Mouse (Mus musculus): ENCODE data around the gene Lrrc8d. TPM values are rescaled to one million over a fixed set of nuclear protein-coding genes. Genes with fewer than 3 reads are reported as not detected.

Gene Lrrc8d
- total RNA-seq, 2 experiments from 2014 or later = 8.6 to 9.8 TPM

GRCm38 (mm10) chr5:105755491-105755890 is 55.7 kb downstream of the Lrrc8d start:
- intact Hi-C loops (cut with DNase I) = no loop called here
- DNase-seq = no peak

GRCm38 (mm10) chr5:105757978-105758377 is 58.2 kb downstream of the Lrrc8d start:
- intact Hi-C loops (cut with DNase I) = no loop called here
- no peak for DNase-seq

GRCm38 (mm10) chr5:105758866-105759265 is 59.1 kb downstream of the Lrrc8d start:
- intact Hi-C loops (cut with DNase I) = no loop called here
- DNase-seq = no peak

GRCm38 (mm10) chr5:105761848-105762482 is 62.2 kb downstream of the Lrrc8d start:
- DNase-seq = no peak
- intact Hi-C loops (cut with DNase I) = no loop called here

GRCm38 (mm10) chr5:105764369-105764768 is 64.6 kb downstream of the Lrrc8d start:
- DNase-seq = no peak
- intact Hi-C loops (cut with DNase I) = no loop called here

GRCm38 (mm10) chr5:105765386-105765785 is 65.6 kb downstream of the Lrrc8d start:
- no peak for DNase-seq
- intact Hi-C loops (cut with DNase I) = no loop called here

GRCm38 (mm10) chr5:105776368-105776767 is 76.6 kb downstream of the Lrrc8d start:
- intact Hi-C loops (cut with DNase I) = no loop called here
- no peak for DNase-seq

GRCm38 (mm10) chr5:105776978-105777593 is 77.3 kb downstream of the Lrrc8d start:
- intact Hi-C loops (cut with DNase I) = no loop called here
- DNase-seq = no peak

GRCm38 (mm10) chr5:105777645-105778044 is 77.9 kb downstream of the Lrrc8d start:
- intact Hi-C loops (cut with DNase I) = no loop called here
- DNase-seq = no peak

- DNase-seq = no peak
- intact Hi-C loops (cut with DNase I) = no loop called here
Measured at GRCm38 (mm10) chr5:105778189-105778588, 78.4 kb downstream of the Lrrc8d start.

GRCm38 (mm10) chr5:105778723-105779122 is 79.0 kb downstream of the Lrrc8d start:
- DNase-seq = no peak
- intact Hi-C loops (cut with DNase I) = no loop called here

GRCm38 (mm10) chr5:105779331-105779730 is 79.6 kb downstream of the Lrrc8d start:
- DNase-seq = peak in 1 of 2 experiments; percentile 33
- intact Hi-C loops (cut with DNase I) = no loop called here

- DNase-seq = no peak
- intact Hi-C loops (cut with DNase I) = loop anchor here (5.0 kb wide), 1 partner anchor 48 kb away; no protein-coding TSS in a partner anchor
Measured at GRCm38 (mm10) chr5:105783848-105784247, 84.1 kb downstream of the Lrrc8d start.

GRCm38 (mm10) chr5:105784724-105785123 is 85.0 kb downstream of the Lrrc8d start:
- DNase-seq = no peak
- intact Hi-C loops (cut with DNase I) = loop anchor here (5.0 kb wide), 1 partner anchor 48 kb away; no protein-coding TSS in a partner anchor

- intact Hi-C loops (cut with DNase I) = no loop called here
- DNase-seq = no peak
Measured at GRCm38 (mm10) chr5:105787577-105787976, 87.8 kb downstream of the Lrrc8d start.

GRCm38 (mm10) chr5:105789801-105790200 is 90.0 kb downstream of the Lrrc8d start:
- intact Hi-C loops (cut with DNase I) = no loop called here
- no peak for DNase-seq

GRCm38 (mm10) chr5:105792331-105792801 is 92.6 kb downstream of the Lrrc8d start:
- intact Hi-C loops (cut with DNase I) = no loop called here
- DNase-seq = peak; percentile 18 to 34

GRCm38 (mm10) chr5:105792853-105793547 is 93.2 kb downstream of the Lrrc8d start:
- DNase-seq = peak; percentile 55 to 61
- intact Hi-C loops (cut with DNase I) = no loop called here

GRCm38 (mm10) chr5:105793548-105793940 is 93.8 kb downstream of the Lrrc8d start:
- DNase-seq = no peak
- intact Hi-C loops (cut with DNase I) = no loop called here

GRCm38 (mm10) chr5:105798421-105798820 is 98.7 kb downstream of the Lrrc8d start:
- no peak for DNase-seq
- intact Hi-C loops (cut with DNase I) = loop anchor here (1.0 to 5.0 kb wide), 2 partner anchors 69 to 98 kb away; no protein-coding TSS in a partner anchor

GRCm38 (mm10) chr5:105799850-105800635 is 100.3 kb downstream of the Lrrc8d start:
- no peak for DNase-seq
- intact Hi-C loops (cut with DNase I) = loop anchor here (5.0 kb wide), 2 partner anchors 67 to 68 kb away; no protein-coding TSS in a partner anchor
